Mouse (Mus musculus) heart, adult 2 months (tissue): Measurements from ENCODE around the gene Celf2. TPM values are rescaled to one million over a fixed set of nuclear protein-coding genes. Genes with fewer than 3 reads are reported as not detected.

ENCODE experiments used
- DNase-seq, 2 experiments: peaks; one replicate each; pipeline ENCODE4 v3.0.0; 2021
- H3K27ac ChIP-seq: fragments of 200-600 bp; 2 replicates; pipeline ENCODE4 v1.8.1; 2022
- H3K27me3 ChIP-seq: fragments of 200-500 bp; 2 replicates; pipeline ENCODE4 v1.6.1; 2012; ENCODE audit warnings: mild to moderate bottlenecking, low read length, inconsistent platforms, mixed read lengths; ENCODE audit not compliant: control insufficient read depth, insufficient read depth
- H3K36me3 ChIP-seq: fragments of 200-500 bp; 2 replicates; pipeline ENCODE4 v1.6.1; 2012; ENCODE audit warnings: low read length, inconsistent platforms; ENCODE audit not compliant: control insufficient read depth, insufficient read depth
- H3K4me1 ChIP-seq: fragments of 200-500 bp; 2 replicates; pipeline ENCODE4 v1.6.1; 2011; ENCODE audit warnings: low read length; ENCODE audit not compliant: control insufficient read depth, insufficient read depth
- H3K4me3 ChIP-seq: fragments of 200-600 bp; 2 replicates; pipeline ENCODE4 v1.8.1; 2022
- H3K79me2 ChIP-seq: fragments of 200-500 bp; replicated peaks from 2 replicates; pipeline ENCODE4 v1.6.1; 2012; ENCODE audit warnings: mild to moderate bottlenecking, inconsistent platforms, low read length, moderate library complexity, mixed read lengths; ENCODE audit not compliant: control insufficient read depth, insufficient read depth
- H3K9ac ChIP-seq: fragments of 200-500 bp; 2 replicates; pipeline ENCODE4 v1.6.1; 2012; ENCODE audit warnings: low read depth, mild to moderate bottlenecking, control low read depth, inconsistent platforms, low read length, mixed read lengths
- CTCF ChIP-seq: fragments of 200-600 bp; IDR thresholded peaks from 2 replicates; pipeline ENCODE4 v1.8.1; 2022; ENCODE audit warnings: antibody characterized with exemption, mild to moderate bottlenecking, moderate library complexity
- EP300 ChIP-seq: fragments of 200-500 bp; IDR thresholded peaks from 2 replicates; pipeline ENCODE4 v1.6.1; 2011; ENCODE audit warnings: low read depth, low read length, control low read depth; ENCODE audit not compliant: insufficient read depth
- POLR2A ChIP-seq: fragments of 200-500 bp; IDR thresholded peaks from 2 replicates; pipeline ENCODE4 v1.6.1; 2011; ENCODE audit warnings: mild to moderate bottlenecking, low read depth, low read length, control low read depth; ENCODE audit not compliant: insufficient read depth
- WGBS: fragments of 180-500 bp; shearing (Covaris S2); methylation state at CpG from one replicate; pipeline ENCODE4 v1.1.7; 2018; 5-methylcytosine and 5-hydroxymethylcytosine counted together
- intact Hi-C: fragments of 180-260 bp; cut with DNase I; formaldehyde crosslinking; loops from one replicate; pipeline ENCODE4 v1.15.1; 2025
- polyA plus RNA-seq: library from polyadenylated mRNA; depleted of rRNA; stranded (reverse); fragments of >200 nt; gene quantifications from 2 replicates; pipeline ENCODE4 v1.2.3, GENCODE M21; 2012
- total RNA-seq, 2 experiments: library from RNA; stranded (reverse); gene quantifications; 2 replicates each; pipeline ENCODE4 v1.2.3; 2021

The Celf2 gene
- total and polyA plus RNA-seq, 3 experiments, result 38.1 to 63.9 (median 56.7) TPM

DNA sequence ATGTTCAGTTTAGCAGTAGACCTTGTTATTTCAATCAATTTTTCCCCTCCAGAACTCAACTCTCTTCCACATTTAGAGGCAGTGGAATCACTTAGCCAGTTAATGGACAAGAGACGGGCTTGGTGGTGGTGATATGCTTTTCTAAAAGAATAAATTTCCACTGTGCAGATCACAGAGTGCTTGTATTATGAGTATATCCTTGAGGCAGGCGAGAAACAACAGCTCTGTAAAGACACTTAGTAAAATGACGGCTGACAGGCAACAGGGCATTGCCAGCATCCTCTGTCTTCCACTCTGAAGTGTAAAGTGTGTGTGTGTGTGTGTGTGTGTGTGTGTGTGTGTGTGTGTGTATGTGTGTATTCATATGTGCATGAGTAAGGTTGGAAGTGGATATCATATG is 362.1 kb downstream of the Celf2 start:
- Histone ChIP-seq H3K79me2 (no peaks in the 10 kb centered on the region), H3K27ac (no peak overlapping the region), H3K27me3 (no peaks in the 10 kb centered on the region), H3K9ac (no peak overlapping the region), H3K4me1 (no peaks in the 10 kb centered on the region), H3K36me3 (no peaks in the 10 kb centered on the region), H3K4me3 (no peak overlapping the region)
- intact Hi-C loops, result no loop called here
- no peak for DNase-seq
- no peak for TF ChIP-seq EP300
- 91% methylated on average over 3 of the region's 3 CpGs for WGBS

DNA sequence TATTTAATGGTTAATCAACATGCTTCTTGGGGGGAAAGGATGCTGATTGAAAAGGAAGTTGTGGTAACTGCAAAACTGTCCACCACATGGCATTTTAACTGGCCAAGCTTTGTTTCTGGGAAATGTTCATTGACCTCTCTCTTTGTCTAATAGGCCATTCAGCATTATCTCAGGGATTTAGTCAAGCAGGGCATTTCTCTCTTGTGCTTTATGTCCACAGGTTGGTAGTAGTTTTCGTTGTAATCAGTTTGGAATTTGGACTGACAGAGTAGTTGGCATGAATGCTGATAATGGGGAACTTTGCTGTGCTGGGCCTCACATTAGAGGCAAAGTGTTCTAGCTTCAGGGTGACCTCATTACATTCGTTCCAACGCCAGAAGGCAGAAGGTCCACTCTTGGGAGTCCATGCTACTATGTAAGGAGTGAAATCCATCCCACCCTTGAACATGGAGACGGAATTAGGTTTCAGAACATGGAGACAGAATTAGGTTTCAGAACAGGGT is 363.8 kb downstream of the Celf2 start:
- TF ChIP-seq POLR2A, result no peak
- no peak for TF ChIP-seq CTCF
- no peak for TF ChIP-seq EP300
- Histone ChIP-seq H3K9ac (no peak overlapping the region), H3K4me1 (no peaks in the 10 kb centered on the region), H3K79me2 (no peaks in the 10 kb centered on the region), H3K27ac (no peak overlapping the region), H3K36me3 (no peaks in the 10 kb centered on the region), H3K27me3 (no peaks in the 10 kb centered on the region), H3K4me3 (no peak overlapping the region)
- DNase-seq, result no peak
- WGBS, result 69% methylated on average over 4 of the region's 4 CpGs
- intact Hi-C loops, result no loop called here

GRCm38 (mm10) chr2:7144871-7145270 is 364.5 kb downstream of the Celf2 start:
- Histone ChIP-seq H3K27me3 (no peaks in the 10 kb centered on the region), H3K79me2 (no peaks in the 10 kb centered on the region), H3K4me3 (no peak overlapping the region), H3K27ac (no peak overlapping the region), H3K36me3 (no peaks in the 10 kb centered on the region), H3K4me1 (no peaks in the 10 kb centered on the region), H3K9ac (no peak overlapping the region)
- WGBS, result 98% methylated on average over 1 of the region's 1 CpGs
- no peak for TF ChIP-seq EP300
- TF ChIP-seq POLR2A, result no peak
- no peak for TF ChIP-seq CTCF
- DNase-seq, result no peak
- intact Hi-C loops, result no loop called here

DNA sequence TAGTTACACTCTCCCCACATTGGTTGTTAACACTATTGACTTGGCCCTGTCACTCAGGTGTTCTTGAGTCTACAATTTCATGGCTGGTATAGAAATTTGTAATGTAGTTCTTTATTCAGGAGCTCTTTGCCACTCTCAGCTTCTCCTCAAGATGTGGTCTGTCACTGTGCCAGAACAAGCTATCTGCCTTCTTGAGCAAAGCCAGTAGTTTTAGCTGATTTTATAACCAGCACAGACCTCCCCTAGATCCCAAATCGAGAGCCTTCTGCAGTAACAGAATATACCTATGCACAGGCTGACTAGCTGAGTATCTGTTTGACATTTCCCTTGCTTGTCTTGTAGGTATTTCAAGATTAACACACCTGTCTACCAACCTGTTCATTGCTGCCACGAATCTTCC is 386.0 kb downstream of the Celf2 start:
- WGBS, result 81% methylated on average over 2 of the region's 2 CpGs
- no peak for DNase-seq
- no peak overlapping the region for H3K9ac ChIP-seq
- no peaks in the 10 kb centered on the region for H3K4me1 ChIP-seq
- no peak for TF ChIP-seq EP300
- no peaks in the 10 kb centered on the region for H3K79me2 ChIP-seq
- no peak overlapping the region for H3K4me3 ChIP-seq
- intact Hi-C loops, result no loop called here
- H3K27ac ChIP-seq, result no peak overlapping the region
- no peaks in the 10 kb centered on the region for H3K36me3 ChIP-seq
- no peaks in the 10 kb centered on the region for H3K27me3 ChIP-seq

GRCm38 (mm10) chr2:7115801-7116200 is 393.6 kb downstream of the Celf2 start:
- Histone ChIP-seq H3K36me3 (no peaks in the 10 kb centered on the region), H3K9ac (no peak overlapping the region), H3K79me2 (no peaks in the 10 kb centered on the region), H3K4me1 (no peaks in the 10 kb centered on the region), H3K27me3 (no peaks in the 10 kb centered on the region), H3K27ac (no peak overlapping the region), H3K4me3 (no peak overlapping the region)
- intact Hi-C loops, result no loop called here
- DNase-seq, result no peak
- TF ChIP-seq CTCF (no peak), POLR2A (no peak), EP300 (no peak)
- 45% methylated on average over 2 of the region's 2 CpGs for WGBS

DNA sequence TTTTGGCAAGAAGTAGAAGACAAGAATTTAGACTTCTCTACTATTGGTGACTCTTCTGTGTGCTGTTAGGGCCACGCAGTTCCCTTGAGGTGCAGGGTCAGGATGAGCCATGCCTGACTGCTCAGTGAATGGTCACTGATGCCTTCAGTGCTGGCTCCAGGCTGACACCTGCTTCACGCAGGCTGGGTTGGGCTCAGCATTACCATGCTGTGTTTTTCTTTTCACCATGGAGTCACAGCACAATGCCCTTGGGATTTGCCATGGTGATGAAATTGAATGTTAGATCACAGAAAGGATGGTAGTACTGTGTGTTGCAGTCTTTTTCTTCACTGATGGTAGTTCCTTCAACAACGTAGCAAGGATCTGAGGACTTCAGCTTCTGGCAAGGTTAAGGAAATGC is 394.2 kb downstream of the Celf2 start:
- Histone ChIP-seq H3K9ac (no peak overlapping the region), H3K4me3 (no peak overlapping the region), H3K27me3 (no peaks in the 10 kb centered on the region), H3K79me2 (no peaks in the 10 kb centered on the region), H3K27ac (no peak overlapping the region), H3K36me3 (no peaks in the 10 kb centered on the region), H3K4me1 (no peaks in the 10 kb centered on the region)
- 74% methylated on average over 3 of the region's 3 CpGs for WGBS
- no peak for DNase-seq
- intact Hi-C loops, result no loop called here
- no peak for TF ChIP-seq POLR2A
- no peak for TF ChIP-seq CTCF
- TF ChIP-seq EP300, result no peak
